Mouse (Mus musculus) ES-E14 (cell line): ENCODE data around the gene Foxn3. TPM values are rescaled to one million over a fixed set of nuclear protein-coding genes. Genes with fewer than 3 reads are reported as not detected.

Source experiments
- DNase-seq: peaks from one replicate; pipeline ENCODE4 v3.0.0-alpha.2; 2013; ENCODE audit warnings: low read depth, low spot score
- H3K27ac ChIP-seq: 2 replicates; pipeline ENCODE4 v1.5.1; 2012; ENCODE audit warnings: low read depth, mild to moderate bottlenecking, low read length, moderate library complexity, mixed read lengths; ENCODE audit not compliant: poor library complexity, insufficient read depth, severe bottlenecking
- H3K36me3 ChIP-seq: 2 replicates; pipeline ENCODE4 v1.6.1; 2012; ENCODE audit warnings: mild to moderate bottlenecking, low read length, moderate library complexity, mixed read lengths; ENCODE audit not compliant: control insufficient read depth, poor library complexity, insufficient read depth, severe bottlenecking
- H3K4me1 ChIP-seq, 2 experiments: fragments of 150-350 bp in 1 of 2; sonication (generic) in 1 of 2; 2 replicates each; pipeline ENCODE4 v1.6.1; 2012; ENCODE audit warnings: low read length in 2 of 2, mild to moderate bottlenecking in 1 of 2, mixed read lengths in 1 of 2; ENCODE audit not compliant: control insufficient read depth in 2 of 2, insufficient read depth in 2 of 2, poor library complexity in 1 of 2
- H3K4me3 ChIP-seq, 2 experiments: fragments of 150-350 bp in 1 of 2; sonication (generic) in 1 of 2; 2 replicates each; pipeline ENCODE4 v1.5.1; 2012; ENCODE audit warnings: low read length in 2 of 2, low read depth in 1 of 2, mild to moderate bottlenecking in 1 of 2, mixed read lengths in 1 of 2; ENCODE audit not compliant: insufficient read depth in 1 of 2, poor library complexity in 1 of 2, severe bottlenecking in 1 of 2
- H3K9ac ChIP-seq: 2 replicates; pipeline ENCODE4 v1.6.1; 2012; ENCODE audit warnings: low read depth, mild to moderate bottlenecking, low read length, mixed read lengths; ENCODE audit not compliant: poor library complexity, insufficient read depth, severe bottlenecking
- H3K9me3 ChIP-seq: fragments of 150-350 bp; sonication (generic); 2 replicates; pipeline ENCODE4 v1.6.1; 2012; ENCODE audit warnings: low read depth, mild to moderate bottlenecking, low read length; ENCODE audit not compliant: control insufficient read depth, insufficient read depth
- CHD2 ChIP-seq: IDR thresholded peaks from 2 replicates; pipeline ENCODE4 v1.6.1; 2014; ENCODE audit warnings: mild to moderate bottlenecking, low read depth, low read length, inconsistent platforms
- HCFC1 ChIP-seq: IDR thresholded peaks from 2 replicates; pipeline ENCODE4 v1.6.1; 2012; ENCODE audit warnings: low read length, inconsistent platforms, borderline replicate concordance; ENCODE audit not compliant: insufficient read depth
- MAFK ChIP-seq: IDR thresholded peaks from 2 replicates; pipeline ENCODE4 v1.6.1; 2014; ENCODE audit warnings: mild to moderate bottlenecking, low read depth, low read length, inconsistent platforms; ENCODE audit not compliant: insufficient read depth
- ZC3H11A ChIP-seq: IDR thresholded peaks from 2 replicates; pipeline ENCODE4 v1.6.1; 2012; ENCODE audit warnings: low read depth, mild to moderate bottlenecking, inconsistent platforms, low read length, borderline replicate concordance
- ZNF384 ChIP-seq: IDR thresholded peaks from 2 replicates; pipeline ENCODE4 v1.6.1; 2012; ENCODE audit warnings: low read depth, low read length, inconsistent platforms
- in situ Hi-C, 2 experiments: fragments of 600-800 bp; cut with MboI; formaldehyde crosslinking; loops; one replicate each; pipeline ENCODE4 v1.15.1; 2025; ENCODE audit warnings: low sequenced_read_pairs in 2 of 2, inconsistent platforms in 1 of 2; ENCODE audit not compliant: unreplicated experiment in 2 of 2
- total RNA-seq: library from RNA; depleted of rRNA; stranded (reverse); fragments of 300-350 nt; gene quantifications from 2 replicates; pipeline ENCODE4 v1.2.3, GENCODE M21; 2012

Foxn3 gene
- total RNA-seq, 1 experiment, result 34.6 TPM

- in situ Hi-C loops, result no loop called here
- TF ChIP-seq CHD2 (no peak), MAFK (no peak), ZC3H11A (no peak), ZNF384 (no peak), HCFC1 (no peak)
- peaks cover 20 to 56% of the 10 kb centered on the region in 2 experiments for H3K4me1 ChIP-seq
- DNase-seq, result no peak
- H3K9ac ChIP-seq, result no peak overlapping the region
- H3K27ac ChIP-seq, result no peak overlapping the region
- H3K36me3 ChIP-seq, result no peaks in the 10 kb centered on the region
- H3K9me3 ChIP-seq, result no peaks in the 10 kb centered on the region
- no peak overlapping the region for H3K4me3 ChIP-seq
Observed at GRCm38 (mm10) chr12:99347512-99347911, 215.9 kb downstream of the Foxn3 start.

DNA sequence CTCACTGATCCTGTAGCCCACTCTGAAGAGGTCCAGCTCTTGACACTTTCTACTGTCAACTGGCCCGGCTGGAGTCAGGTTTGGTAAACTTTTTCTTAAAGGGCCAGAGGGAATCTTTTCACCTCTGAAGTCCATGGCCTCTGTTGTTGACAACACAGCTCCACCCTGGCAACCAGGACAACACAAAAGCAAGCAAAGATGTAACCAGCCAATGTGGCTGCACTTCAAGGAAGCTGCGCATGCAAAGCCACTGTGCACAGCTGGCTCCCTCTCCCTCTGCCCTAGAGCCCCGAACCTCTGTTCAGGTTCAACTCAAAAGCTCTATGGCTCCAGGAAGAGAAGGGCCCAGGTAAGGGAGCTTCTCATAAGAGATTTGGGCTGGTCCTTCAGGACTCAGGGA, 216.4 kb downstream of the Foxn3 start:
- in situ Hi-C loops, result no loop called here
- DNase-seq, result no peak
- H3K9ac ChIP-seq, result no peak overlapping the region
- H3K4me1 ChIP-seq, result peaks cover 23 to 52% of the 10 kb centered on the region in 2 experiments
- H3K27ac ChIP-seq, result peak overlapping the region; percentile 35; the same call in 1 of the 2 replicates
- TF ChIP-seq MAFK (no peak), HCFC1 (no peak), ZC3H11A (no peak), ZNF384 (no peak), CHD2 (no peak)
- H3K9me3 ChIP-seq, result no peaks in the 10 kb centered on the region
- no peaks in the 10 kb centered on the region for H3K36me3 ChIP-seq
- H3K4me3 ChIP-seq, result no peak overlapping the region

DNA sequence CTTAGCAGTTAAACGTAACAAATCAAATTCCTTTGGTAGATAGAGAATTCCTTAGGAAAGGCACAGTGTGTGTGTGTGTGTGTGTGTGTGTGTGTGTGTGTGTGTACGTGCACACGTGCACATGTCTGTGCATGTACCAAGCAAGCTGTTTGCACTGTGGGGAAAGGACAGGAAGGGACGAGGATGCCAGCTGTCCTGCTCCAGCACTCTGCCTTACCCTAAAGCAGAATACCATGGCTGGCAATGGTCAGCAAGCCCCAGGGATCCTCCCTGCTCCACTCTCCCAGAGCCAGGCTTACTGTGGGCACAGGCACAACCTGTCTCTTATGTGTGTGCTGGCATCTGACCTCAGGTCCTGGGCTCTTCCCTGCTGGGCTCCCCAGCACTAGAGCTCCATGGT, 218.1 kb downstream of the Foxn3 start:
- Histone ChIP-seq H3K36me3 (no peaks in the 10 kb centered on the region; the same call in 1 of the 2 replicates), H3K4me3 (no peak overlapping the region), H3K9me3 (no peaks in the 10 kb centered on the region), H3K9ac (no peak overlapping the region), H3K27ac (no peak overlapping the region), H3K4me1 (peaks cover 28 to 59% of the 10 kb centered on the region in 2 experiments)
- in situ Hi-C loops, result no loop called here
- DNase-seq, result no peak
- no peak for TF ChIP-seq ZNF384
- TF ChIP-seq CHD2, result no peak
- no peak for TF ChIP-seq ZC3H11A
- no peak for TF ChIP-seq HCFC1

DNA sequence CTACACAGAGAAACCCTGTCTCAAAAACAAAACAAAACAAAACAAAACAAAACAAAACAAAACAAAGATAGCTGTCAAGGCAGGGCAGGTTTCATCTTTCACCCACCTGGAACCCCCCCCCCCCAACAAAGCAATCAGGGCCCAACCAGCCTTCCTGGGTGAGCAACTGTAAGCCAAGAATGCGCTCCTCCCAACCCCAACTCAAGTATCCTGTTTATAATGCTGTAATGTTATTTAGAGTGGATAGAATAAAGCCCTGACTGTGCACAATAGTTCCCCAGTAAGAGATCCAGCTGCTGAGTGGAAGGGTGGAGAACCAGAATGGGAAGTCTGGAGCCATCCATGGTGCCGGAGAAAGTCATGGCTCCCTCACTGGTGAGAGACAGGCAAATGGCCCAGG, 220.0 kb downstream of the Foxn3 start:
- H3K36me3 ChIP-seq, result peaks cover 2% of the 10 kb centered on the region; the same call in 1 of the 2 replicates
- in situ Hi-C loops, result no loop called here
- H3K27ac ChIP-seq, result peak overlapping the region; percentile 64
- H3K4me3 ChIP-seq, result no peak overlapping the region
- peaks cover 24 to 52% of the 10 kb centered on the region in 2 experiments for H3K4me1 ChIP-seq
- no peaks in the 10 kb centered on the region for H3K9me3 ChIP-seq
- no peak for DNase-seq
- H3K9ac ChIP-seq, result no peak overlapping the region
- TF ChIP-seq CHD2, result no peak
- no peak for TF ChIP-seq HCFC1
- TF ChIP-seq MAFK, result 0 out of 2 replicates have a peak, but pooled peaks have one; percentile 37

DNA sequence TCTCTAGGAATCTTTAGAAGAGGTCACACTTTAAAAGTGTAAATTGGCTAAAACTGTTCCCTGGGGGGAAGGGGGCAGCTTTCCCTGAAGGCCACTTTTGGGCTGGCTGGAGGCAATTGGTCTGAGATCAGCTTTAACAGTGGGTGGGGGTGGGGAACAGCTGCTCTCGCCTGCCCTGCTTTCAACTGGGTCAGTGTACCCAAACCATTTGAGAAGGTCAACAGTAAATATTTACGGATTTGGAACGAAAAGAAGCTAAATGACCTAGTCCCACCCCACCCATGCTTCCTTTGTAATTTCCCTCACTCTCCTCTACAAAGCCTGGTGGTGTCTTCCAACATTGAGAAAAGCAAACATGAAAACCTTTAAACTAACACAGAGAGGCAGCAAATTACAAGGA, 221.2 kb downstream of the Foxn3 start:
- TF ChIP-seq MAFK (no peak), CHD2 (no peak), ZC3H11A (no peak), ZNF384 (no peak), HCFC1 (no peak)
- in situ Hi-C loops, result no loop called here
- H3K27ac ChIP-seq, result no peak overlapping the region
- peaks cover 22 to 45% of the 10 kb centered on the region in 2 experiments for H3K4me1 ChIP-seq
- H3K36me3 ChIP-seq, result peaks cover 2% of the 10 kb centered on the region; the same call in 1 of the 2 replicates
- H3K9ac ChIP-seq, result no peak overlapping the region
- no peak for DNase-seq
- H3K4me3 ChIP-seq, result no peak overlapping the region
- H3K9me3 ChIP-seq, result no peaks in the 10 kb centered on the region
